Mouse (Mus musculus) induced T-regulatory cell, adult 2 months (primary cell): ENCODE measurements around the gene Gbp9.

ENCODE experiments used
- DNase-seq: peaks from one replicate; pipeline ENCODE4 v3.0.0-alpha.2; 2012; ENCODE audit warnings: low read depth

Gene Gbp9

GRCm38 (mm10) chr5:105055279-105055678 lies 84.1 kb downstream of the Gbp9 start:
- DNase-seq = no peak

- peak; percentile 85 for DNase-seq
Observed at GRCm38 (mm10) chr5:105053471-105054169, 85.7 kb downstream of the Gbp9 start.

- no peak for DNase-seq
Observed at GRCm38 (mm10) chr5:105032362-105032761, 107.0 kb downstream of the Gbp9 start.
